Mouse (Mus musculus): ENCODE measurements around the gene Zbtb16. TPM values are rescaled to one million over a fixed set of nuclear protein-coding genes. Genes with fewer than 3 reads are reported as not detected.

The Zbtb16 gene
- polyA plus RNA-seq, 1 experiment from 2014 or later: 6.6 TPM

DNA sequence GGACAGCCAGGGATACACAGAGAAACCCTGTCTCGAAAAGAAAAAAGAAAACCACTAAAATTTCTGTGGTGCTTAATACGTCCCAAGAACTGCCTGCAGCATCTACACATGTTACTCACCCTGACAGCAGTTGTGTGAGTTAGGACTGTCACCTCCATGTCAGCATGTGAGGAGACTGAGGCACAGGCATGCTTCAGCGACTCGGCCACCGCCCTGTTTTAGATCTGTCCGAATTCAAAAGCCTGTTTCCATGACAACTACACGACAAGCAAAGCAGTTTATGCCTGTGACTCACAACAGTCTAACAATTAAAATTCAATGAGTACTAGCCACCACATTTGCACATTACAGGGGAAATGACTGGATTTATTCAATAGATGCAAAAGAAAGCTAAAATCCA lies 228.6 kb downstream of the Zbtb16 start:
- Histone ChIP-seq H3K36me3 (ENCODE audit: control insufficient read depth, insufficient read depth, low read length) (no peaks in the 10 kb centered on the region), H3K27ac (ENCODE audit: low read depth, low read length) (no peak overlapping the region), H3K27me3 (ENCODE audit: control insufficient read depth, insufficient read depth, low read length) (no peaks in the 10 kb centered on the region), H3K4me1 (replicated peaks; ENCODE audit: control insufficient read depth, insufficient read depth, low read length) (no peaks in the 10 kb centered on the region; the same call in 1 of the 2 replicates), H3K4me2 (ENCODE audit: low read depth, low read length, severe bottlenecking) (no peak overlapping the region), H3K9me3 (ENCODE audit: control insufficient read depth, low read length) (no peaks in the 10 kb centered on the region), H3K9ac (ENCODE audit: low read length) (no peak overlapping the region), H3K4me3 (ENCODE audit: low read depth, low read length) (no peak overlapping the region)
- no peak for ATAC-seq (replicated peaks; ENCODE audit: low FRiP score)
- 46% methylated on average over 7 of the region's 7 CpGs for WGBS
- no peak for DNase-seq (ENCODE audit: low spot score)

DNA sequence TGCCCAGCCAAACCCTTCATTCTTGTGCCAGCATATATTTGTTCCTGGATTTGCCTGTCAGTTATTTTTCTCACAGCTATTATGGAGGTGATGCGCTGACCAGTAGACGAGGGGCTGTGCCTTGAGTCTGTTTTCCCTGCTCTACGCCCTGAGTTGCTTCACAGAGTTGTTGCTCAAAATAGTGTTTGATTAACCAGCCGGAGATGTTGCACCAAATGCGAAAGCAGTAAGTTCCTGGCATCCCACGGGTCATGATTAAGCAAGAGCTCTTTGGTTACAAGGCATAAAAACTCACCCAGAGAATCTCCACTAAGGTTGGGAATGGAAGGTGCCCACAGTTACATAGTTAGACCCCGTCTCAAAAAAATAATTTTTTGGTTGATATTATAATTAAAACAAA lies 229.9 kb downstream of the Zbtb16 start:
- Histone ChIP-seq H3K4me2 (ENCODE audit: low read depth, low read length, severe bottlenecking) (no peak overlapping the region), H3K27ac (ENCODE audit: low read depth, low read length) (no peak overlapping the region), H3K9me3 (ENCODE audit: control insufficient read depth, low read length) (no peaks in the 10 kb centered on the region), H3K4me1 (replicated peaks; ENCODE audit: control insufficient read depth, insufficient read depth, low read length) (no peaks in the 10 kb centered on the region; the same call in 1 of the 2 replicates), H3K27me3 (ENCODE audit: control insufficient read depth, insufficient read depth, low read length) (no peaks in the 10 kb centered on the region), H3K4me3 (ENCODE audit: low read depth, low read length) (no peak overlapping the region), H3K9ac (ENCODE audit: low read length) (no peak overlapping the region), H3K36me3 (ENCODE audit: control insufficient read depth, insufficient read depth, low read length) (no peaks in the 10 kb centered on the region)
- 92% methylated on average over 7 of the region's 7 CpGs for WGBS
- ATAC-seq (replicated peaks; ENCODE audit: low FRiP score) (no peak), DNase-seq (ENCODE audit: low spot score) (no peak)

DNA sequence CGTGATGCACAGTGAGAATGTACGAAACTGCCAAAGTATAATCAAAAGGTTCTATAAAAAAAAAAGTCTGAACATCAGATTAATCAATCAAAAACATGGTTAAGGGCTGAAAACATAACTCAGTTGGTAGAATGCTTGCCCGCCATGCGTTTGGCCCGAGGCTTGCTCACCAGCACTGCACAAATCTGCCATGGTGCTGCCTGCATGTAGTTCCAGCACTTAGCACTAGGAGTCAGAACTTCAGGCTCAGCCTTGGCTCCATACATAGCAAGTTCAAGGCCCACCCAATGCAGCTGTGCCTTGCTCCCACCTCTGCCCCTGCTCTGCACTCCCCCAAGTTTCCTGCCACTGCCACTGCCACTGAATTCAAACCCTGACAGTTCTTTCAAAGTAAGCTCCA lies 230.3 kb downstream of the Zbtb16 start:
- H3K27ac ChIP-seq (ENCODE audit: low read depth, low read length): no peak overlapping the region
- ATAC-seq (replicated peaks; ENCODE audit: low FRiP score) (no peak), DNase-seq (ENCODE audit: low spot score) (no peak)
- H3K4me1 ChIP-seq (replicated peaks; ENCODE audit: control insufficient read depth, insufficient read depth, low read length): no peaks in the 10 kb centered on the region; the same call in 1 of the 2 replicates
- no peaks in the 10 kb centered on the region for H3K9me3 ChIP-seq (ENCODE audit: control insufficient read depth, low read length)
- H3K27me3 ChIP-seq (ENCODE audit: control insufficient read depth, insufficient read depth, low read length): no peaks in the 10 kb centered on the region
- no peak overlapping the region for H3K4me3 ChIP-seq (ENCODE audit: low read depth, low read length)
- H3K36me3 ChIP-seq (ENCODE audit: control insufficient read depth, insufficient read depth, low read length): no peaks in the 10 kb centered on the region
- 92% methylated on average over 5 of the region's 5 CpGs for WGBS
- no peak overlapping the region for H3K4me2 ChIP-seq (ENCODE audit: low read depth, low read length, severe bottlenecking)
- H3K9ac ChIP-seq (ENCODE audit: low read length): no peak overlapping the region

DNA sequence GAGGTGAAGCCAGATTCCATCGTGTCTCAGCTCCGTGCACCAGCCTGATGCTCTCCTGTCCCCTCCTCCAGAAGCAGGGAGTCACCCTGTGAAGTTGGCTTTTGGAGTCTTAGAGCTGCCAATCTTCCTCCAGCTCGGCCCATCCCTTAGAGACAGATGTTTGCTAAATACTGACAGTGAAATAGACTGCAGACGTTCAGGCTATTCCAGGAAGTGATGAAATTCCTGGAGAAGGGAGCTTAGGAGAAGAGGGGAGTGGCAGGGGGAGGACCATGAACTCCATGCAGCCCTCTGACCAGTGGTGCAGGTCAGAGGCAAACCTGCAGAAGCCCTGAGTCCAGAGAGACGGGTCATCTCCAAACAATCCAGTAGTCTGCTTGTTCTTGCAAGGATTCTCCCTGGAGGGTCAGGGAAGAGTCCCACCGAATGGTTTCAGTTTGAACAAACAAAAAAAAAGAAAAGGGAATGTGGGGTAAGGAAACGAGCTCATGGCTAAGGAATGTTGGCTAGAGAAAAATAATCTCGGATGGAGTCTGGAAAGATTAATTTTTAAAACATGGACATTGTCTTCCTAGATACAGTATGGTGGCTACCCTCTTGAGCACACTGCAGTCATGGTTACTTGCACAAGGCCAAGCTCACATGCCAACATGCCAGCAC lies 231.0 kb downstream of the Zbtb16 start, which contains the start of gene Nnmt:
TSS of gene Nnmt (minus strand) at position 215 of the 660 bp plus-strand sequence.
- H3K4me3 ChIP-seq (ENCODE audit: low read depth, low read length): no peak within 1 kb of the TSS
- H3K9me3 ChIP-seq (ENCODE audit: control insufficient read depth, low read length): no peaks in the 10 kb centered on the region
- ATAC-seq (replicated peaks; ENCODE audit: low FRiP score) (no peak), DNase-seq (ENCODE audit: low spot score) (no peak)
- no peaks in the 10 kb centered on the region for H3K27me3 ChIP-seq (ENCODE audit: control insufficient read depth, insufficient read depth, low read length)
- H3K9ac ChIP-seq (ENCODE audit: low read length): no peak within 1 kb of the TSS
- no peak within 1 kb of the TSS for H3K4me2 ChIP-seq (ENCODE audit: low read depth, low read length, severe bottlenecking)
- no peak within 1 kb of the TSS for H3K27ac ChIP-seq (ENCODE audit: low read depth, low read length)
- no peaks in the 10 kb centered on the region; the same call in 1 of the 2 replicates for H3K4me1 ChIP-seq (replicated peaks; ENCODE audit: control insufficient read depth, insufficient read depth, low read length)
- H3K36me3 ChIP-seq (ENCODE audit: control insufficient read depth, insufficient read depth, low read length): no peaks in the 10 kb centered on the region
- WGBS: 64% methylated on average over 8 of the region's 8 CpGs

Other genes starting within 250 kb of the Zbtb16 start
- gene Nnmt, start 231.1 kb downstream of the Zbtb16 start, polyA plus RNA-seq (2014; fragmentation: Nextera tagmentation; extraction: Ambion mirVana): 1.1 and 1.9 TPM in 2 replicates
- gene Htr3a, start 74.9 kb upstream of the Zbtb16 start, polyA plus RNA-seq (2014; fragmentation: Nextera tagmentation; extraction: Ambion mirVana): 0.39 and 0.43 TPM in 2 replicates
- gene Htr3b, start 128.8 kb upstream of the Zbtb16 start, polyA plus RNA-seq (2014; fragmentation: Nextera tagmentation; extraction: Ambion mirVana): 0.21 and 0.25 TPM in 2 replicates
- gene Usp28, start 149.2 kb upstream of the Zbtb16 start, polyA plus RNA-seq (2014; fragmentation: Nextera tagmentation; extraction: Ambion mirVana): 44.8 and 47.7 TPM in 2 replicates
- gene Zw10, start 219.4 kb upstream of the Zbtb16 start, polyA plus RNA-seq (2014; fragmentation: Nextera tagmentation; extraction: Ambion mirVana): 59.5 and 60.3 TPM in 2 replicates
- 1.0 TPM in 2 replicates for gene Tmprss5, start 245.0 kb upstream of the Zbtb16 start, polyA plus RNA-seq (2014; fragmentation: Nextera tagmentation; extraction: Ambion mirVana)

Data from forebrain, embryonic 11.5 days (tissue).